Mouse (Mus musculus): ENCODE measurements around the gene Thsd4.

The Thsd4 gene

DNA sequence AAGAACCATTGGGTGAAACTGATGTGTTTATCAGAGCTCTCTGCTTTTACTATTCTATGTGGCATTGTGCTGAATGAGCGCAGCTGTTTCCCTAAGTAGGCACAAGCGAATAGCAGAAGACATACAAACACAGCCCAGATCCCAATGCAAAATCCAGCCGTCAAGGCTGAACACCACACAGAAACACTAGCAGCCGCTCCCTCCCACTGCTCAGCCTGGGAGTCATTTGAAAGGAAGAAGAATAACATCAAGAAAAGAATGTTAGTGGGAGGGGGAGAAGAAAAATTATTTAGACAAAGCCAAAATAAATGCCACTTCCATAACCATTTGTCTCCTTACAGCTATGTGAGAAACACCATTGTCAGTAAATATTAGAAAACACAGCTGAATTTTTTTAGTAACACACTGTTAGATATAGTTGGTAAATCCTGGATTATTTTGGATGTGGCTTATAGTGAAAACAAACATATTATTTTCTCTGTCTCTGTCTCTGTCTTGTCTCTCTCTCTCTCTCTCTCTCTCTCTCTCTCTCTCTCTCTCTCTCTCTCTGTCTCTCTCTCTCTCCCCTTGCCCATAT is 148.6 kb downstream of the Thsd4 start:
- no peak for DNase-seq

DNA sequence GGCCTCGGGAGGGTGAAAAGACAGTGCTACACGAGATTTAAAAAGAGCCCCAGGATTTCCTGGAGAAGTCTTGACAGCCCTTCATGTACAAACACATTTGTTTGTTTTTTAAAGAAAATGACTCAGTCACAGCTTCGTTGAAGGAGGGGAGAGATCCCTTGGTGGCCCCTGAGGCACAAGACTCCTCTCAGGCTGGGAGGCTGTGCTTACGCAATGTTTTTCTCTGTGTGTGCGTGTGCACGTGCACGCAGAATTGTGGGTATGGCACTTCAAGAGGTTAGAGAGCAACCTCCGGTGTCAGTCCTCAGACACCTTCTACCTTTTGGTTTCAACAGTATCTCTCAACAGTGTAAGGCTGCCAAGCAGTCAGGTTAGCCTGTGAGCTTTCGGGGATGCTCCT is 153.3 kb downstream of the Thsd4 start:
- DNase-seq, result no peak

DNA sequence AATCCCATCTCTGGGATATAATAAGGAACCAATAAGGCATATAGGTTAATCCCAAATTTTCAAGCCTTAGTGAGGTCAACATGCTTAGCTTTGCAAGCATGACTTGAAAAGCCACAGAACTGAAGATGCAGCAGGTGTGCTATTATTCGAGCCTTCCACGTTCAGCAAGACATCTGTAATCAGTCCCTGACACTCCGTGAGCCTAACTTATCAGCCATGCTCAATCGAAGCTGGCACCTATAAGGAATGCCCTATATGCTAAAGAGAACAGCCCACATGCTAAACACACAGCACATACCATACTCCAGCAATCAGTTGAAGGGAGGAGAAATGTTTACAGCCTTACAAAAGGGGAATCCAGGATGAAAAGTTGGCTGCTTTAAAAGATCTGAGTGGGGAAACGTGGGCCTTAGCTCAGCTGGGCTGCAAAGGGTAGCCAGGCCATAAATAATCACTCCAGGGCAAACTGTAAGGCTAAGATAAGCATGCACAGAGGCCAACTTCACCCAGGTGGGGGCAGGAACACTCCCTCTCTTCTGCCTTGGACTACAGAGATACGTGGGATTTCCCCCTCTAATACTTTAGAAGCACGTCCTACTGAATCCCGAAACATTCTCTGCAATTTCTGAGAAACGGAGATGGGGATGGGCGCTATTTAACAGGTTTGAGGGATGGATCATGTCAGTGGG is 154.1 kb downstream of the Thsd4 start:
- DNase-seq, result no peak

DNA sequence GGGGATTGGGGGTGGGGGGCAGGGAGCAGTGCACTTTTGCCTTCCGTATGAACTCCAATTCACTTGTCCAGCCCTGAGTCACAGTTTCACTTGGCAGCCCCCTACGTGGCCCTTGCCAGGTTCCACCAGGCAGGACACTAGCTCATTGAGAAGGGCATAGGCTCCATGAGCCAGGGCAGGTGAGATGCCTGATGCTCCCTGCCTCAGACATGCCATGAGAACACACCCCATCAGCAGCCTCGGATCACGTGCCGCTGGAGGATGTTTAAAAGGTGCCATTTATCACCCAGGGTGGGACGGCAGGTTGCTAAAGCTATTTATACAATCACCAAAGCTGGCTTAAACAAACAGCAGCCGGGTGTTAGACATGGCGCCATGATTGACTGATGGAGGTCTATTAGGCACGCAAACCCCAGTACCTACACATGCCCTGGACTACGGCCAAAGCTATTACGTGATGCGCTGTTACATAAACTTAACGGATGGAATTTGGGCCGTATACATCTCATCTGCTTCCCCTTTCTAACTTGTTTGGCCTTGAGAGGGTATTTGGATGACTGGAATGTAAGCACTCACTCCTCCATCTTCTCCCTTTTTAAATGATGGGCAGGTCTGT is 157.6 kb downstream of the Thsd4 start:
- DNase-seq, result no peak

DNA sequence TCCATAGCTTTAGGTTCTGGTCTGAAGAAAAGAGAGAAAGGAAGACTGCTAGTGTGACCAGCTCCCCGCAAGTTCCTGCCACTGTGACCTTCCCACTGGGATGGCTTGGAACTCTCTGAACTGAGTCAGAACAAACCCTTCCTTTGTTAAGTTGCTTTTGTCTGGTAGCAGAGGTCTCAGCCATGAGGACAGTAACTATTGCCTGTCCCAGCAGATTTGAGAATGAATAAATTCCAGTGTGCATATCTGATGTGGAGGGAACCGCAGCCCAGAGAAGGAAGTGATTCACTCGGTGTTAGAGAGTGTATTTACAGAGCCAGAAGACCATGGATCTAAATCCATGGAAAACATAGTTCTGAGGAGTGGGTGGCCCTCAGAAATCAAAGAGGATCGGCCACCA is 169.5 kb downstream of the Thsd4 start:
- no peak for DNase-seq

DNA sequence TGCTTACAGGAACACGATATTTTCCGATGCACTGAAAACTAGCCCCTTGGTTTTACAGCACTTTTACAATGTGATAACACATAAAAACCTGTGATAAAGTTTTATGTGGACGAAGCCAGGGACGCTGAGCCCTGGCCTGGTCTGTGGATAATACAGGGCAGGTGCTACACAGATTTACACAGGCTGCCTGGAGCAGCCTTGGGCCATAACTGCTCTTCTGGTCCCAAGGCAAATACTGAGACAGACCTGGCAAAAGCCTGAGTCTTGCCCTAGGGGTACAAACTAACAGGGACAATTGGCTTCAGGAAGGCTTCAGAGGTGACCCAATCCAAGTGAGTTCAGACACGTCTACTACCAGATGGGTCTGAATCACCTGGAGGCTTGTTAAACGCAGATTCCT is 170.7 kb downstream of the Thsd4 start:
- no peak for DNase-seq

DNA sequence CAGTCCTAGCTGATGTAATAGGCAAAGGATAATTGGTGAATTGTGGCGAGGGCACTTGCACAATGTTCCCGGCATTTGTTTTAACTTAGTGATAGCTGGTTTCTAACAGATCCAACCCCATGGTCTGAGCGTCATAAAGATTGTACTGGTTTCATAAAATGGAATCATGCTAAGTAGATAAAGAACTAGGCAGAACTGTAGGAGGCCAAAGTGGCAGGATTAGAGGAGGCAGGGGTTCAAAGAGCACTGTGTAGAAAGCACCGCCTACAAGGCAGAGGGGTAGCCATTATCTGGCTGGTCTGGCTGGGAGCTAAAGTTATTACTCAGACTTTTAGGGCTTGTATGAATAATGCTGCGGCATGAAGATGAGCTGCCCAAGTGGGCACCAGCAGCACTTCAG is 185.7 kb downstream of the Thsd4 start:
- no peak for DNase-seq

DNA sequence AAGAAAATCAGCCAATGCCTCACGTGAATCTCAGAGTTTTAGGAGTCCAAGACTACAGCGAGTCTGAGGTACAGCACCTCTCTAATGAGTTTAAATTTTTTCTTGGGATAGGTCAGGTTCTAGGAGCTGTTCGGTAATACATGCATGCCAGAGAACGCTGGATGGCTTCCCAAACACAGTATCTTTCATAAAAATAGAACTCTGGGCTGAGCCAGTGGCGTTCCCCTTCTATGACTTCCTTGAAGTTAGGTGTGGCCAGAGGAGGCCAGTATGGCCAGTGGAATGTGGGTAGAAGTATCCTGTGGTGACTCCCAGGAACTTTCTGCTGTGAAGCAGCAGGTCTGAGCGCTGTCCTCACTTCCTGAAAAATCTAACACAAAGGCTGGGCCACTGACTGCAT is 186.4 kb downstream of the Thsd4 start:
- no peak for DNase-seq

DNA sequence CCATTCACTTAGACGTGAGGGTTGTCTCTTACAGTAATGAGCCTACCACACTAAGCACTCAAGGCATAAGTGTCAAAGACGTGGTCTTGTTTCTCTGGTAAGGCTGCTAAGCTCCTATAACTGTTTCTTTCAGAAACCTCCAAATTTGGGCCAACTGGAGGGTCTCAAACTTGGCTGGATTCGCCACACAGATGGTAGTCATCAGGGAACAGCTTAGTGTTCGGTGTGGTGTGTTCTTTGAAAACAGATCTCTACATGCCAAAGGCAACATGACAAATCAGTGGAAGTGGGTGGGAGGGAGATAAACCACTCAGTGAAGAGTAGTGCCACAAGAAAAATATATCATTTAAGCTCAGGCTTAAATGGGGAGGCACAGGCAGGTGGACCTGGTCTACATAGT is 191.9 kb downstream of the Thsd4 start:
- no peak for DNase-seq

DNA sequence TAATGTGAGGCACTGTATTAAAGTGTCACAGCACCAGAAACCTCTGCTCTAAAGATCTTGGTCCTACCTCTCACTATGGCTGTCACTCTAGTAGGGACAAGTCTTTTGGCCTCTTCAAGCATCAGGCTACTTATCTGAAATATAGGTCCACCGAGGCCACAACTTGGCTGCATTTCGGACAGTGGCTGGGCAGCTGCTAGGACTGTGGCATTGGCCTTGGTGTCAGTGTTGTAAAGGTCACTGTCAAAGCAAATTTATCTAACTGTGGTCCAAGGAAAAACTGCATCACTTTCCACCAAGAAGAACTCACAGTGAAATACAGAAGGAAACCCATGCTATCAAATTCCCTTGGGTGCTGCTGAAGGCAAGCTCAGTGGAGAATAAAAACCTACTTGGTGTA is 197.1 kb downstream of the Thsd4 start:
- DNase-seq, result no peak

DNA sequence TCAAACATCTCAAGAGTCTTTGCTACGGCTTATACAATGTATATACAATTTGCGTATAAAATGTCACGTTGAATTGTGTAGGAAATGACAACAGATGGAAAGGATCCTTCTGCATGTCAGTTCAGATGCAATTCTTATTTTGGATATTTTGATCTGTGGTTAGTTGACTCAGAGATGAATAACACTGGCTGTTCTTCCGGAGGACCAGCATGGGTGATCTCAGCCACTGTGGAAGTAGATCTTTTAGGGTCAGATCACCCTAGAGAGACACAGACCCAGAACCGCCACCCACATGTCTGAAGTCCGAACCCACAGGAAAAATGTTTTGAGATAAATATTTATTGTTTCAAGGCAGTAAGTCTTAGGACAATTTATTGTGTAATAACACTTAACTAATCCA is 198.4 kb downstream of the Thsd4 start:
- no peak for DNase-seq

DNA sequence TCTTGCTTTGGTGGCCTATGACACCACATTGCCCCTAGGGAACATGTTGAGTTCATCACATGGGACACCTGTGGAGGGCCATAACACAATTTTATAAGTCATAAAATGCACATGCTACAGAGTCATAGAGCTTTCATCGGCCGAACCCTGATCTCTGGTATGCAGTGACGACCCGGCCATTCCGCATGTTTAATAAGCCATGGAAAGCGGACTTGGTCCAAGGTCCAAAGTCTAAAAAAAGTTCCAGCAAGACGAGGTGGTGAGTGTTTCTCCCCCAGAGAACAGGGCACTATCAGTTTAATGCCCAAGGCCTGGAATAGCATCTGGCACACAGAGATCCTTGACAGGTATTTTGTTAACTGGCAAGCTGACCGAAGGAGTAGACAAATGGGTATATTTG is 204.6 kb downstream of the Thsd4 start:
- DNase-seq, result no peak

DNA sequence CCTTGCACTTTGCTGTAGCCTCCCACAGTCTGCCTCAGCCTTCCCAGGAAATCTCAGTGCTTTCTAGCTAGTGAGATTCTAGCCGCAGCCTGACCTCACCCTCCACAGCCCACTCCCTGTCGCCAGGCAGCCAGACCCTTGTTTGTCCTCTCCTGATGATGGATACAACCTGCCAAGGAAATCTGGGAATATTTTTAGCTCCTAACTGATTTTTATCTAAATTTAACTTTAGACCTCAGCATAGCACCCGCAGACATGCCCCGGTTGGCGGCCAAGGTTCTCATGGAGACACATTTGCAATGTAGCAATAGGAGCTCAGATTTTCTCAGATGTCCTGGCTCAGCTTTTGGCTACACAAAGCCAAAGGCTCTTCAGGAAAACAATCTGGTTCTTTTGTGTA is 205.3 kb downstream of the Thsd4 start:
- DNase-seq, result no peak

DNA sequence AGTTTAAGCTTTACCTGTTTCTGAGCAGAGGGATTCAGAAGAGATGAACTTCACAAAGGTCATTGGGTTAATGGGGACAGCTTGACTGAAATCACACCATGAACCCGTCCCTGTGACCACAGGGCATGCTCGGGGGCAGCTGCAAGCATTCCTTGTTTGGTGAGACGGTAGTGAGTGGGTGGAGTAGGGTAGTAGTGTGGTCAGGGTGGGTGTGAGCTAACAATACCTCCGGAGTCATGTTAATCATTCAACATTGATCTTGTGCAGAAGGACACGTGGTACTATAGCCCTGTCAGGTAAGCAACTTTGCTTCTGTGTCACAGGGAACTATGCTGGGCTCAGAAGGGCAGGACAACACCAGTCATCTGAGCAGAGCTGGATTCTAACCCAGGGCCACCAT is 206.3 kb downstream of the Thsd4 start:
- no peak for DNase-seq

DNA sequence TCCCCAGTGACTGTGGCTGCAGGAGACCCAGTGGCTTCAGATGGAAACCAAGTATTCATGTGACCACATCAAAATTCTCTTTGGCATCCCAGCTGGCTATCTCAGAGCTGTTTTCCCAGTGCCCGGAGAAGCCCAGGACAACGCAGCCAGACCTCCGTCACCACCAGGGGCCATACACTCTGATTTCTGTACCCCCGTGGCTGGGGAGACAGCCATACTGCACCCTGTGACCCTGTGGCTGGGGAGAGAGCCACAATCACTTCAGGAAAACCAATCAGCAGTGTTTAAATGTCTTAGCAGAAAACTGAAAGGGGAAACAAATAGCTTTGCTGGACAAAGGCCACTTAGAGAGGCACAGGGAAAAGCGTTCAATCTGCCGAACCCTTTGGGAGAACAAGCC is 208.2 kb downstream of the Thsd4 start:
- no peak for DNase-seq

DNA sequence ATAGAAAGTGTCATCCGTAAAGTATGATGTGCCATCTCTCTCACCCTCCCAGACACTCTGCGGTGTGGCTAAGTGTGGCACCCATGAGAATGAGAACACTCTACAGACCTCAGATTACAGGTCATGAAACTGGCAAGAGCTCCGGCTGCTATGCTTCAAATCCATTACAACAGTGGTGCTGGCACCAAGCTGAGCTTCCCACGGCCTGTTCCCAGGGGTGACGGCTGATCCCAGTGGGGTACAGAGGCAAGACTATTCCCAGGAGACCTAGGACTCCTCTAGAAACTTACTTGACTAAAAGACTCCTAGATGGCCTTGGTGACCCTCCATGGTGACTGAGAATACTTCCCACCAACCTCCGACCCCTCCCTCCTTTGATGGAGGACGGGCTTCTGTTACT is 209.2 kb downstream of the Thsd4 start:
- no peak for DNase-seq

DNA sequence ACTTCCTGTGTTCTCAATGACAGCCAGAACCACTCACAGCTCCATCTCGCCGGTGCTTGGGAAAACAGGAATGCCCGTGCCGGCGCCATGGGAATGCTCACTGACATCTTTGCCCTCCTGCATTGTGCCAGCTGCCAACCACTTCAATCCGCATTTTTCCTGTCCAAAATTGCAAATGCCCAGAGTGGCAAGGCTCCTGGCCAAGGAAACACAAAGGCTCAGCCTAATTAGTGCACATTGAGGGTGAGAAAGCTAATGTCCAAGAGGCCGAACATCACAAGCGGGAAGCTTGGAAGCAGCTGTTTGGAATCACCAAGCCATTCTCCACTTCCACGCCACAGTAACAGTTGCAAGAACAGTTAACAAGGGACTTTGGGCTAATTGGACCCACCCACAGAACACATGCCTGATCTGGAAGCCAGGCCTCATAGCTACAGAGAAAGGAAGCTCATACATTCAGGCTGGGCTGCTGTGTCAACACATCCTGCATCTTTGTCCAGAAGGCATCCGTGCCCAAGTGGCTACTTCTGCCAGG is 210.2 kb downstream of the Thsd4 start:
- no peak for DNase-seq

DNA sequence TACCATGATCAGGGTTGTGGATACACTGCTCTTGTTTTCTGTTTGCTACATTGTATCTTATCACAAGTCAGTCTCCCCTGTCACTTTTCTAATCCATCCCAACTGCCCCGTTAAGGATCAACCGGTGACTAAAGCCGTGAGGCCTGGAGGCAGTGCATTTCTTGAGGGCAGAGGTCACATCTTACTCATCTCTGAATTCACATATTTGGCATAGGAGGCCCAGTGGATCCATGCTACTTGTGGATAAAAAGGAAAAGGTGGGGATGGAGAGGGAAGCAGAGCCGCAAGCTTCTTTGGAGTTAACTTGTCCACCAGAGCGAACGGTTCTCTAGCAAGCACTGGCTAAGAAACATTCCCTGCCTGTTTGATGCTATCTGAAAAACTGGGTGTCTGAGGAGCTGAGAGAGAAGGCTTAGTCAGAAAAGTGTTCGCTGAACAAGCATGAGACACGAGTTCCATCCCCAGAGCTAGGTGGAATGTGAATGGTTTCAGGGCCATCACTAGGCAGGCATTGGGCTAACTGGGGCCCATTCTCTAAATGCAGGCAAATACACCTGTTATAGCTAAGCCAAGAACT is 211.0 kb downstream of the Thsd4 start:
- DNase-seq, result no peak

DNA sequence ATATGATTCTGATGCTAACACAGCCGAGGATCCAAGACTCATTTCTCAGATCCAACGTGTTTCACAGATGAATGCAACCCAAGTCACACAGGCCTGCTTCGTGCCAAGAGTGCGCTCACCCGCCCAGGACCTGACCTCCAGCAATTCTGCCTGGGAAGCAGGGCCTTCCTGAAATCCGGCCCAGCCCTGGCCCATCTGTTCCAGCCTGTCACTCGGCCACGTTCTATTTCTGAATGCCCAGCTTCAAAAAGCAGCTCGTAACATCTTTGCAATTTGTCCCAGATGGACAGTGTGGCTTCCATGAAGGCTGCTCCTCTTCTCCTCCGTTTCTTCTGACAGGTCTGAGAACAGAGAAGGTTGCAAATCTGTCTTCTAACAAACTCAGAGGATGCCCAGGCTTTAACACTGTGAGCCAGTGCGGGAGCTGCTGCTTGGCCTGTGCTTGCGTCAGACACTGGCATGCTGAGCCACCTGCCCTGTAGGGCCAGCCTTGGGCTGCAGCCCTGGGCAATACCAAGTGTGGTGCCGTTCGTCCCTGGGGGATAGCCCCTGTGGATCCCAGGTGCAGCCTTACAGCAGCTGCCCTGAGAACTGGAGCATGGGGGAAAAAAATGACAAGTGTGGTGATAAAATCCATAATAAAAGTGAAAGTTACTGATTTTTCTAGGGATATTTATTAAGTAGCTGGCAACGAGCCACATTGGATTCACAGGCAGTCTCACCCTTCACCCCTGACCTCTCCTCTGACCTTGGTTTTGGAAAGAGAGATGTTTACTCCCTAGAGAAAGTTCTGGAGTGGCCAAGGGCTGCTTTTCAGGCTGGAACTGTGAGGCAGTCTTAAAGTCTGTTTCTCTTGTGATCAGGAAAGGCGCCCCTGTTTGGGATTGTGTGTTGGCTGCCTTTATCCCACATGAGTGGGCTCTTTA is 211.8 kb downstream of the Thsd4 start:
- DNase-seq, result no peak

DNA sequence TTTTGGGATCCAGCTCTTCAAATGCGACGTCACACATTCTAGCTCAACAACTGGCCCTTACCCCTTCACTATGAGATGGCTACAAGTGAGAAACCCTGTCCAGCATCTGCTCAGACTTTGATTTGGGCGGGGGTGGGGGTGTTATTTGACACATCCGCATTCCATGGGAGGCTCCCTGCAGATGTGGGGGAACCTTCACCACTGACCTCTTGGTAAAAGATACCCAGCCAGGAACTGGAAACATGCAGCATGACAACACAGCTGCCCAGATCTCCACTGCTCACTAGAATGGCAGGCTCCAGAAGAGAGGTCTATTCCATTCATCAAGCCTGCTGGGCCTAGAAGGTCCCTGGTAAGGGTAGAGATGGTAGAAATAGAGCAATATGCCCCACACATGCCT is 213.7 kb downstream of the Thsd4 start:
- DNase-seq, result no peak

DNA sequence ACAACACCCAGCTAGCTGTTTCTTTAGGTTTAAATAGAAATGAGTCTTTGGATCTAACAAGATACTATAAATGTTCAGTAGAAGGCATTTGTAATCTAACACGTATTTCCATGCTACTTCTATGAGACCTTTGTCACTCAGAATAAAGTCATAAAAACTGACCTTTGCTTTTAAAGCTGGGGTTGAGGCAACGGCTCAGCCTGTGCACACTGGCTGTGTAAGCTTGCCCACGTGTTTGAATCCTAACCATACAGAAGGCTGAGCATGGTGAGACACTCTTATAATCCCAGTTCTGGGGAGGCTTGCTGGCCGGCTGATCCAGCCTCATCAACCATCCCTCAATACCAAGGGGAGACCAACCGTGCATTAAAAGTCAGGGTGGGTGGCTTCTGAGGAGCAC is 214.4 kb downstream of the Thsd4 start:
- DNase-seq, result no peak

DNA sequence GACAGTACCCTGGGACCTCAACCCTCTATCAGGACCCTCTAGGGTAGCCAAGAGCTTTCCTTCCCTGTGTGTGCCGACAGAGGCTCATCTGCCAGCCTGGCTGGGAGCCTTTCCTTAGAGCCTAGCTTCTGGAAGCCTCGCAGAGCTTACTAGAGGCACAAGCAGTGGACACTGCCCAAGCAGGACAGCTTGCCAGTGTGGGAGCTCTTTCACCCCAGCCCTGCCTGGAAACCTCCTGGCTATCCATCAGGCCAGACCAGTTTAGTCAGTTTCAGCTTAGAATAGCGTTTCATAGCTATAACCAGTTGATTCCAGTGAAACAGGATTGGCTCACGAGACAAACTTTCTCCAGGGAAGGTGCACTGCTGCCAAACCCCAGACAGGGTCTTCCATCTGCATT is 215.6 kb downstream of the Thsd4 start:
- no peak for DNase-seq

DNA sequence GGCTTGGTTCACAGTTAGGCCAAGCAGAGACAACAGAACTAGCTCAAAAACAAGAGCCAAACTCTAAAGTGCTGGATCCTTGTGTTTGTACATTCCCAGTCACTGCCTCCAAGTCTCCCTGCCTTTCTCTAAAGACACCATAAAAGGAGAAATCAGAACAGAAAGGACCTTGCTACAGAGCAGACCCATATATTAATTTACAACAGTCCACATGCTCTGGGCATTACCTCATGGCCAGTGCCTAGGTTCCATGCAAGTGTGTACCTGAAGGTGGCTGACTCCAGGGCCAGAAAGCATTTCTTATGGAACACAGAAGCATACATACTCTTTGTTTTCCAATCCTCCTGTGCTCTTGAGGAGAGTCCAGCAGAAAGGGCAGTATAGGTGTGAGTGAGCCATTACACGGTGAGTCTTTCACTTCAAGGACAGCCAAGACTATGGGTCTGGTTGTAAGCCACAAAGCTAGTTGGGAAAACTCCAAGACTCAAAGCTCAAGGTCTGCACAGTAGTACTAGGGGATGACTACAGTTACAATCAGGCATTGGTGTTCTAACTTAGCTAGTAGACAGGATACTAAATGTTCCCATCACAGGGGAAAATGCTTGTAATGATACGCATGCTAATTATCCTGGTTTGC is 216.5 kb downstream of the Thsd4 start:
- DNase-seq, result no peak
